Mouse (Mus musculus) kidney, postnatal 25 days (tissue): ENCODE measurements around the gene Sp3.
A peak's percentile ranks its signal among the peaks of the same experiment; 100 is the strongest.
"Not testable (repeated sequence)": the region's sequence is repeated elsewhere in the genome, so short reads cannot be mapped to it uniquely, and the experiment has no call there.

Experiments
- DNase-seq, 2 experiments: peaks; one replicate each; pipeline ENCODE4 v3.0.0; 2021; ENCODE audit warnings: mixed read lengths in 2 of 2

Gene Sp3

DNA sequence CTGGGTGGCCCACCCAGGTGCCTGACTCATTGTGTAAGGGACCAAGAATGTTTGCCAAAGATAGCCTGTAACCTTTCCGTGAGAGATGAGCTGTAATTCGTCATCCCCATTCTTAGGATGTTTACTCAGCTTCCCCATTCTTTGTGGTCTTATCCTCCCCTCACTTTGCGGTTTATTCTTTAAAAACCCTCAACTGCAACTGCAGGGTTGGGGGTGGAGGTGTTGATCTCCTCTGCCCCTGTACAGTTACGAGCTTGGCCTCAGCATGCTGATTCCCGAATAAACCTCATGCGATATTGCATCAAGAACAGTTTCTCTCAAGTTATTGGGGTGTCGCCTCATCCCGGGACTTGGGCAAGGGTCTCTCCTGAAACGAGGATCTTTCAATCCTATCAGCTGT, 8.7 kb upstream of the Sp3 start:
- not testable (repeated sequence) for DNase-seq

GRCm38 (mm10) chr2:72986616-72987015, 6.4 kb upstream of the Sp3 start, which contains the start of gene Gm11084:
TSS of gene Gm11084 (minus strand) at chr2:72986716.
- DNase-seq, result no peak

DNA sequence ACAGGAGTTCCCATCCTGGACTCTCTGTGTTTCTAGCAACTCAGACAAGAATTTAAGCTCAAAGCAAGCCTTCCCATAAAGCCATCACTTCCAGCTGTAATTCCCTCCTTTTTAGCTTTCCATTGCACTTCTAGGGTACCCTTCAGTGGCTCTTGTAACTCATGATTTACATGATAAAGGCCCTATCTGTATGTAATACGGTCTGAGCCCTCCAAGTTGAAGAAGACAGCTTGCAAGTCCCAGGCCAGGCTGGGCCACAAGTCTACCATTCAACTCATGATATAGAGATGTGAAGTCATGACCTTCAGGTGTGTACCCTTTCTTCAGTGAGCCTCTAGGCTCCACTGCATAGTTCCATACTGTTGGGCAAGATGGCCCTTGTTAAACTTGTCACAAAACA, 5.3 kb upstream of the Sp3 start:
- no peak for DNase-seq

GRCm38 (mm10) chr2:72984806-72985205, 4.6 kb upstream of the Sp3 start:
- DNase-seq, result no peak

- DNase-seq, result no peak
These were observed 3.0 kb upstream of the Sp3 start for GRCm38 (mm10) chr2:72983211-72983610.

DNA sequence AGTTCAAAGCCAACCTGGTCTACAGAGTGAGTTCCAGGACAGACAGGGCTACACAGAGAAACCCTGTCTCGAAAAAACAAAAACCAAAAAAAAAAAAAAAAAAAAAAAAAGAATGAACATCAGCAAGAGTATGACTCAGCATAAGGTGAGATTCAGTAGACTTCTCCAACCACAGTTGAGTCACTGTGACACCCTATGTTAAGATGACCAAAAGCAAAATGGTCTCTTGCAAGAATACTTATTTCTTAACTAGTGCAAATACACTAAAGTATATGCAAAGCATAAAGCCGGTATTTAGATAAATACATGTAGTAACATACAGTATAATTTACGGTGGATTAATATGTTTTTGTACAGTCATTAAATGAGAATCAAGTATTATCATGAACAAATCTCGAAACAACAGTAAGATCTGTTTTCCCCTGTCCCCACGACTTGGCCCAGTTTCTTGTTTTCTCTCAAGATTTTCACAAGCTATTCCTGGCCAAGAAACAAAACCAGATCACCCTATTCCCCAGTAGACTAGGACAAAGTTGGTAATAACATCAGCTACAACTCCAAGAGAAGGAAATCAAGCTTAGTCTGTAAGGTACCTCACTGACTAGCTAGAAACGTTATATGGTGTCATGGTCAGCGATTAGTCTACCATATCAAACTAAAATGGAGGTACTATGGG, 2.0 kb upstream of the Sp3 start:
- DNase-seq, result no peak

DNA sequence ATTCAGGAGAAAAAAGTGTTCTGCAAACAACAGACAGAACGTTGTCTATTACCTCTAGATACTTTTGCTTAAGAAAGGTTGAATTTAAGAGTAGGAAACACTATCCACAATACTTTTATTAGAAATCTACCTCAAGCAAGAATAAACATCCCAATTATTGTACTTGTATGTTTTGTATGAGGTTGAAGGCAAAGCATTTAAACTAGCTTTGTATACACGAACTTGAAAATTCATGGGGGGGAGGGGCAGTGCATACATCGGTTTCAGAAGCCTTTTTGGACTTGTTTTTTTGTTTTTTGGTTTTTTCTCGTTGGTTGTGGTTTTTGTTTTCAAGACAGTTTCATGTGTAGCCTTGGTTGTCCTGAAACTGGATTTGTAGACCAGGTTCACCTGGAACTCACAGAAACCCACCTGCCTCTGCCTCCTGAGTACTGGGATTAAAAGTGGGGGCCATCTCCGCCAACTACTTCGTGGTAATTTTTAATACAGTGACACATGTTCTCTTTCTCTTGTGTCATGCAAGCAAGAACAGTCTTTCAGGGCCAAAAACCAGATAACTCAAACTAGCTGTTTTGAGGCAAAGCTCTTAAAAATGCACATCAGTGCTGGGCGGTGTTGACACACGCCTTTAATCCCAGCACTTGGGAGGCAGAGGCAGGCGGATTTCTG, 1.3 kb upstream of the Sp3 start:
- no peak for DNase-seq

DNA sequence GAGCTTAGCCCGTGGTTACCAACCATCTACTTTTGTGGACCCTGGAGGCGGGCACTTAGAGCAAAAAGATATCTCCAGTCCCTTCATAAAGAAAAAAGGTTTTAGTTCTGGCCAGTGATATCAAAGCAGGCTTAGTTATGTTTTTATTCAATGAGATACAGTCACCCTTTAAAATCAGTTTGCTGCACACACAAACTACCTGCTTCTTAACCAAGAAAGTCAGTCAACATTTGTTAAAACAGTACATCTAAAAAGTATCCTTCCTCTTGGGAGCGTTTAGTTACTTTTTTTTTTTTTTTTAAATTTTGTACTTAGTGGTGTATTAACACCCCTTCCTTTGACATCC, 802 bp upstream of the Sp3 start:
- DNase-seq, result no peak

GRCm38 (mm10) chr2:72979659-72980071, 581 bp downstream of the Sp3 start:
- DNase-seq, result peak; percentile 89 to 96

- DNase-seq, result peak; percentile 91 to 96
These were observed 1.2 kb downstream of the Sp3 start for GRCm38 (mm10) chr2:72978901-72979658.

GRCm38 (mm10) chr2:72978473-72978872, 1.8 kb downstream of the Sp3 start:
- peak in 1 of 2 experiments; percentile 45 for DNase-seq

DNA sequence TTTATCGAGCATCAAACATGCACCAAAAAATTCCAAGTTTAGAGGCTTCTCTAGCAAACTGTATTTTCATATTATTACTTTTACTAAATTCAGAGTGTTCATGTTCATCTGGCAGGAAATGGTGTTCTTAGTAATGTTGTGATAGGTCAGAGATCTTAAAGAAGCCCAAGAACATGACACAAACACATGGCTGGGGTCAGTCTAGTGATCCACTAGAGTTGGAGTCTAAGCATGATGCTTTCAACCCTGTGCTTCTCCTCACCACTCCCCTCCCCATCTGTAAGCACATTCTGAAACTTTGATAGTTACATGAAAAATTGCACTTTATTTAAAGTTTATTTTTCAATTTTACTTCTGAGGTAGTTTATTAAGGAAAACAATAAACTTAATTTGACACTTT, 3.0 kb downstream of the Sp3 start:
- no peak for DNase-seq

- no peak for DNase-seq
These were observed 4.2 kb downstream of the Sp3 start for GRCm38 (mm10) chr2:72976036-72976435.

DNA sequence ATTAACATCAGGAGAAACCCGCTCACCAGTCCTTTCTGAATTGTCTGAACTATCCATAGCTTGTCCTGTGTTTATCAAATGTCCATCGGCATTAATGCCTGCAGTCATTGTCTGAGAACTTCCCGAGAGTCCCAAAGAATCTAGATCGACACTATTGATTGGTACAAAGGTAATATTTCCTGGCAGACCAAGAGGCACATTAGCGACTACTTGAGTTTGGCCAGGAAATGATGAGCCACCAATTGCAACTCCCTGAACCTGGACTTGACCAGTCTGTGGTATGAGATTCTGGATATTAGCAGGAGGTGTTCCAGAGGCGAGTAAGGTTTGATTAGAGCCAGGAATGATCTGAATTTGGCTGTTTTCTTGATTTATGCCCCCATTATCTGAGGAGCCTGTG, 9.4 kb downstream of the Sp3 start:
- DNase-seq, result no peak

DNA sequence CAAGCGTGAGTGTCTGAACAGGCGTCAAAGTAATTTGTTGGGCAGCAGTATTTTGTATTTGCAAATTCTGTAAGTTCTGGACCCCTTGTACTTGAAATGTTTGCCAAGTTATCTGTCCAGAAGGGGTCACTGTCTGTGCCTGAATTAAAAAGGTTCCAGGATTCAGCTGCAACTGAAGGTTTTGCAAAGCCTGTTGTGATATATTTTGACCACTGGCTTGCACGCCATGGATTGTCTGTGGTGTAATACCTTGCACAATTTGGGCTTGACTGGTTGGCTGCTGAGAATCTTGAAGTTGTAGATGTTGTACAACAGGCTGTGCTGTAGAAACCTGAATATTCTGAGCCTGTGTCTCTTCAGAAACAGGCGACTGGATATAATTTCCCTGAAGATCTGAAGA, 9.9 kb downstream of the Sp3 start:
- DNase-seq, result no peak

- DNase-seq, result no peak
These were observed 11.7 kb downstream of the Sp3 start for GRCm38 (mm10) chr2:72968536-72968935.

DNA sequence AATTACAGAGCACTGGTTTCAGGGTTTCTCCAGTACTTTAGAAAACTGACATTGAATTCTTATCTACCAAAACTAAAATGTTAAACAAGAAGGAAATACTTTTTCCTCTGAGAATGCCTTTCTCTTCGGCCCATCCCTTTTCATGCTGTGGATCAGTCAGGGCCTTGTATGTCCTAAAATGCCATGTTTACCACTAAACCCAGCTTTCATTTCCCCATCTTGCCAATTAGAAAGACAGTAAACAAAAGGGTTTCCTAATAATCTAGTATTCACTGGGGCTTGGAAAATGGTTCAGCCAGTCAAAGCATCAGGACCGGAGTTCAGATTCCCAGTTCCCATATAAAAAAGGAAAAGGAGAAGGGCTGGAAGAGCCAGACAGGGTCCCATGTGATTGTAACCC, 14.8 kb downstream of the Sp3 start:
- DNase-seq, result no peak

DNA sequence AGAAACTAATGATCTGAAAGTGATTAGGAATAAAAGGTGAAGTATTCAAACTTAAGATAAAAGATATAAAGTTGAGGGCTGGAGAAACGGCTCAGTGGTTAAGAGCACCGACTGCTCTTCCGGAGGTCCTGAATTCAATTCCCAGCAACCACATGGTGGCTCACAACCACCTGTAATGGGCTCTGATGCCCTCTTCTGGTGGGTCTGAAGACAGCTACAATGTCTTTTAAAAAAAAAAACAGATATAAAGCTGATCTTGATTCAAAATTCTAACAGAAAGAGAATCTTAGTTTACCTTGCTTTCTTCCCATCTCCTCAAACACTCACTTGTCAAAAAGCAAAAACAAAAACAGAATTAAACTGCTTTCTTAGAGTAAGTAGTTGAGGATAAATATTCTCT, 23.8 kb downstream of the Sp3 start:
- DNase-seq, result no peak

GRCm38 (mm10) chr2:72952979-72953378, 27.3 kb downstream of the Sp3 start:
- no peak for DNase-seq

- no peak for DNase-seq
These were observed 44.3 kb downstream of the Sp3 start for GRCm38 (mm10) chr2:72935937-72936336.

- DNase-seq, result no peak
These were observed 48.1 kb downstream of the Sp3 start for GRCm38 (mm10) chr2:72932186-72932585.

GRCm38 (mm10) chr2:72924981-72925380, 55.3 kb downstream of the Sp3 start:
- no peak for DNase-seq

GRCm38 (mm10) chr2:72916170-72916569, 64.1 kb downstream of the Sp3 start:
- DNase-seq, result no peak
